Mouse (Mus musculus) bone marrow macrophage, adult 2 months (primary cell): ENCODE results near the gene Cacng8. TPM values are rescaled to one million over a fixed set of nuclear protein-coding genes. Genes with fewer than 3 reads are reported as not detected.
"Not testable (repeated sequence)": the region's sequence is repeated elsewhere in the genome, so short reads cannot be mapped to it uniquely, and the experiment has no call there.

ENCODE experiments used
- H3K27ac ChIP-seq: 2 replicates; pipeline ENCODE4 v1.5.1; 2012; ENCODE audit warnings: low read depth, low read length; ENCODE audit not compliant: insufficient read depth
- H3K4me1 ChIP-seq: 2 replicates; pipeline ENCODE4 v1.6.1; 2012; ENCODE audit warnings: low read length; ENCODE audit not compliant: control insufficient read depth, insufficient read depth
- H3K4me3 ChIP-seq: 2 replicates; pipeline ENCODE4 v1.5.1; 2012; ENCODE audit warnings: mild to moderate bottlenecking, low read length, moderate library complexity; ENCODE audit not compliant: insufficient read depth
- CTCF ChIP-seq: IDR thresholded peaks from 2 replicates; pipeline ENCODE4 v1.5.1; 2012; ENCODE audit warnings: low read depth, mild to moderate bottlenecking, low read length, moderate library complexity
- POLR2A ChIP-seq: IDR thresholded peaks from 2 replicates; pipeline ENCODE4 v1.6.1; 2012; ENCODE audit warnings: mild to moderate bottlenecking, low read depth, low read length, borderline replicate concordance
- polyA plus RNA-seq: library from polyadenylated mRNA; stranded (reverse); fragments of >200 nt; gene quantifications from 2 replicates; pipeline ENCODE4 v1.2.4, GENCODE M21; 2012; ENCODE audit not compliant: missing spikeins, insufficient read depth, insufficient read length

The Cacng8 gene
- polyA plus RNA-seq, 1 experiment: 0.40 TPM

DNA sequence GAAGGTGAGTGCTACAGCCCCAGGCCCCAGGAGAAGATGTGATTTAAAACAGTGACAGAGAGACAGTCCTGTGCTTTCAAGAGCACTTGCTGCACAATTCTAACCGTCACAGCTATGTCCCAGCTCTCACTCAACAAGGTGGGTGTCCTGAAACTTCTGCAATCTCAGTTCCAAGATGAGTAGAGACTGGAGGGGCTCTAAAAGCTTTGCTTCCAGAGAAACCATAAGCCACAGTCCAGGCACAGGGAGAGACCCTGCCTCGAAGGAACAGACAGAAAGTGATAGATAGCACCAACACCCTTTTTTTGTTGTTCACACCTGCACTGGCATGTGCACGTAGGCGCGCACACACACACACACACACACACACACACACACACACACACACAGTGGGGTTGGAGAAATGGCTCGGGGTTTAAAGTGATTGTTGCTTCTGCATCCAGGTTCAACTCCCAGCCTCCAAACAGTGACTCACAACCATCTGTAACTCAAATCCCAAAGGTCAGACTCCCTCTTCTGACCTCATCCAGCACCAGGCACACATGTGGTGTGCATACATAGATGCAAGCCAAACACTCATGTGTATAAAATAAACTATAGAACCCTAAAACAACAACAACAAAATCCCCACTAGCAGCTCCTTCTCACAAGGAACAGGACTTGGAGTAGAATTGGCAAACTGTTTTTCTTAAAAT lies 4.3 kb upstream of the Cacng8 start:
- Histone ChIP-seq H3K4me3 (no peak overlapping the region), H3K27ac (no peak overlapping the region), H3K4me1 (peaks cover 12% of the 10 kb centered on the region)
- TF ChIP-seq CTCF: no peak
- no peak for TF ChIP-seq POLR2A

DNA sequence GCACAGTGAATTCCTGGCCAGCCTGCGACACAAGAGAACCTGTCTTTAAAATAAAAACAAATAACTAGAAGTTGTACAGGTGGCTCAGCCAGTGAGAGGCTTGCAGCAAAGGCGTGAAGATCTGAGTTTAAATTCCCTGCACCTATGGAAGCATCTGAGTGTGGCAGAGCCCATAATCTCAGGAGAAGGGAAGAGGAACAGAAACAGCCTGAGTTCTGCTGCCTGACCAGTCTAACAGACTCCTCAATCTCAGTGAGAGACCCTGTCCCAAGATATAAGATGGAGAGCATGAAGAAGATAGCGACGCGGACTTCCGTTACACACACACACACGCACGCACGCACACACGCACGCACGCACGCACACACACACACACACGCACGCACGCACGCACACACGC lies 2.7 kb upstream of the Cacng8 start:
- H3K27ac ChIP-seq: no peak overlapping the region
- H3K4me1 ChIP-seq: peaks cover 12% of the 10 kb centered on the region
- H3K4me3 ChIP-seq: no peak overlapping the region
- TF ChIP-seq POLR2A: no peak
- no peak for TF ChIP-seq CTCF

DNA sequence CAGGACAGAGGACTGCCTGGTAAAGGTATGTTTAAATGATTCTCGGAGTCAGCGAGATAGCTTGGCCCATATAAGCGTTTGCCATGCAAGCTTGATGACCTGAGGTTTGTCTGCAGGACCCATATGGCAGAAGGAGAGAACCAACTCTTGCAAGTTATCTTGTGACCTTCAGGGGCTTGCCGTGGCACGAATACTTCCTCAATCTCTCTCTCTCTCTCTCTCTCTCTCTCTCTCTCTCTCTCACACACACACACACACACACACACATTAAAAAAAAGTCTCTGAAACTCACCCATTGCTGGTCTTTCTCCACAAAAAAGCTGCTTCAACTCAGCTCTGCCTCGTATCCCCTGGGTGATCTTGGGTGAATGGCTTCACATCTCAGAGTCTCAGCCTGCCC lies 1.6 kb upstream of the Cacng8 start:
- no peak for TF ChIP-seq POLR2A
- TF ChIP-seq CTCF: no peak
- Histone ChIP-seq H3K4me1 (peaks cover 12% of the 10 kb centered on the region), H3K27ac (no peak overlapping the region), H3K4me3 (no peak overlapping the region)

DNA sequence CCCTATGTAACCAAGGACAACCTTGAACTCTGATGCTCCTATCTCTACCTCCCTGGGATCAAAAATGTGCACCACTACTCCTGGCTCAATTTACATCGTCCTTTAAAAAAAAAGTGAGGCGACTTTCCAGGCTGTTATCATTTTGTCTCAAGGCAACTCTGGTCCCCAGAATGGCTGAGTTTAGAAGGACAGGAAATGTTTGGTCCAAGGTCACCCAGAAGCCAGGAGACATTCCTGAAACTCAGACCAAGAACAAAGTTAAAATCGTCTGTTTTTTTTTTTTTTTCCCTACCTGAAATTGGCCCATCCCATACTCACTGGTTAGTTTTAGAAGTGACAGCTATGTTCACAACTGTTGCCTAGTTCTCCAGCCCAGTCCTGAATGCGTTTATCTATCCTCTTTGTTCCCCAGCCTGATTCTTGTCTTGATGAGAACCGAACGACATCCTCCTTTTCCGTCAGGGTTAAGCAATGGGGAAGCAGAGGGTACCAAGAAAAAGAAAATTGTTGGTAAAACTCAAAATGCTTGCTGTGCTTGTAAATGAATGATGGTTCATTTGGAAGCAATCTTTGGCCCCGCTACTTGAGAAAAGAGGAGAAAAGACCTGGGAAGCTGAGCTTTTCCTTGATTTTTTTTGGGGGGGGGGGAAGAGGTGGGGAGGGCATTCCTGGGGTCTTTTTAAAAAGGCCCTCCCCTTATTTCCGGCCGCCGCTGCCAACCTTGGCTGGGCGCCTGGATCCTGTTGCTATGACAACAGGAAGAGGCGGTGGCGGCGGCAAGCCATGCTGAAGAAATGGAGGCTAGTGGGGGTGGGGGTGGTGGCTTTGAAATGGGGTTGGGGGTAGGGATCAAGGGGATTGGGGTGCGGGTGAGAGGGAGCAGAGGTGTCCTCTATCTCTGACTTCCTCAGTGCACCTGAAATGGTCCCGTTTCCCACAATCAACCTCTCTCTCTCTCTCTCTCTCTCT lies 755 bp upstream of the Cacng8 start:
- TF ChIP-seq POLR2A (no peak), CTCF (no peak)
- H3K4me1 ChIP-seq: peaks cover 12% of the 10 kb centered on the region
- no peak overlapping the region for H3K4me3 ChIP-seq
- H3K27ac ChIP-seq: no peak overlapping the region

DNA sequence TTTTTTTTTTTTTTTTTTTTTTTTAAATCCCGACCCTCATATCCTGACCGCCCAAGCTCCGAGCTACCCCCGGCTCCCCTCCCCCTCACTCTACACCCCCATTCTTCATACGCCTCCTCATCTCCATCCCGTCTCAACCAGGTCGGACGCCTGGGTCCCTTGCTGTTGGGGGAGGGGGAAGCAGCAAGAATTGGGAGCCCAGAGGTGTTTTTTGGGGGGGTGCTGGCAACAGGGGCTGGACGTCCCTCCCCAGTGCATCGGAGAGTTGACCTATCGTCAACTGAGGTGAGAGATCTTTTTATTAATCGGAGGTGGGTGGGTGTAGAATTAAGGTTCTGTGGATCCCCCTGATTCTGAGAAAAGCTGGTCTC lies 583 bp downstream of the Cacng8 start:
- peaks cover 12% of the 10 kb centered on the region for H3K4me1 ChIP-seq
- TF ChIP-seq CTCF: no peak
- no peak for TF ChIP-seq POLR2A
- H3K4me3 ChIP-seq: no peak overlapping the region
- H3K27ac ChIP-seq: no peak overlapping the region

DNA sequence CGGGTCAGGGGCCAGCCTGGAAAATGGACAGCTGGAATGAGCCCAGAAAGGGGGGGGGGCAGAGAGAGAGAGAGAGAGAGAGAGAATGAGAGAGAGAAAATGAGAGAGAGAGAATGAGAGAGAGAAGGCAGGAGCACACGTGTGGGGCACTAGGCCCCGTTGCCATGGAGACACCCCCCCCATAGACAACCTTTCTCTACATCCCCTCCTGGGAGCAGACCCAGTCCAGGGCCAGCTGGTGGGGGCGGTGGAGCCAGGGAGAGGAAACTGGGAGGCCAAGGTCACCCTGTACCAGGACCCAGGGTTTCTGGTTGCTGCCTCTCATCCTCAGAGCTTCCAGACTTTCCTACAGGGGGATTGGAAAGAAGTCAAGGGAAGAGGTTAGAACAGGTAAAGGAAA lies 1.3 kb downstream of the Cacng8 start:
- Histone ChIP-seq H3K27ac (no peak overlapping the region), H3K4me3 (no peak overlapping the region), H3K4me1 (peaks cover 12% of the 10 kb centered on the region)
- TF ChIP-seq CTCF (no peak), POLR2A (no peak)

DNA sequence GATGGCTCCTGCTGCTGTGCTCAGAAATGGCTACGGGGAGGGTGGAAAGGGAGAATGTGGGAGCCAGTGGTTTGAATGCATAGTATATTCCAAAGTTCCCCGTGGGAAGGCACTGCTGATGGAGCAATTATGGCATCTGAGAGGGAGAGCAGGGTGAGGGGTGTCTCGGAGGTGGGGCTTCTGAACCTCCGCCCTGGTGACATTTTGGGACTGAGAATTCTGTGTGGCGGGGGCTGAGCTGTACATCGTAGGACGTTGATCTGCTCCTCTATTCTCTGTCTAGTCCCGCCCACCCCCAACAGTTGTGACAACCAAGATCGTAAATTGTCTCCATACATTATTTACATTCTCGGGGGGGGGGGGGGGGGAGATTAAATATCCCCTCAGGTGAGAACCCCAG lies 6.9 kb downstream of the Cacng8 start:
- no peak overlapping the region for H3K4me3 ChIP-seq
- peaks cover 16% of the 10 kb centered on the region for H3K4me1 ChIP-seq
- TF ChIP-seq CTCF: no peak
- no peak for TF ChIP-seq POLR2A
- H3K27ac ChIP-seq: no peak overlapping the region

DNA sequence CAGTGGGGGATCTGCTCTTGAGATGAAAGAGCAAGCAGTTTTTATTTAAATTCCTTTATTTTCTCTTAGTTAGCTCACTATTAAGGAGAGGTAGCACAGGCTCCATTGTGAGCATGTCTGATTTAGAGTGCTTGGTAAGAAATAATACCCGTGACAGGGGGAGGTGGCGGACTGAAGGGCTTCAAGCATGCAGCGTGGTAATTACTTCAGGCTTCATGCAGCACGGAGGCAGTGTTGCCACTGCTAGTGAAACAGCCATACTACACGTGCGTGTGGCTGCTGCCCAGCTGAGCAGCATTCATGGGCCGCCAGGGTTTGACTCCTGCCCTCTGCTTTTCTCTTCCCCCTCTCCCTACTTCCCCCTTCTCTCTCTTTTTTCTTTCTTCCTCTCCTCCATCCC lies 7.3 kb downstream of the Cacng8 start:
- no peak overlapping the region for H3K27ac ChIP-seq
- TF ChIP-seq POLR2A (no peak), CTCF (no peak)
- no peak overlapping the region for H3K4me3 ChIP-seq
- peaks cover 16% of the 10 kb centered on the region for H3K4me1 ChIP-seq

DNA sequence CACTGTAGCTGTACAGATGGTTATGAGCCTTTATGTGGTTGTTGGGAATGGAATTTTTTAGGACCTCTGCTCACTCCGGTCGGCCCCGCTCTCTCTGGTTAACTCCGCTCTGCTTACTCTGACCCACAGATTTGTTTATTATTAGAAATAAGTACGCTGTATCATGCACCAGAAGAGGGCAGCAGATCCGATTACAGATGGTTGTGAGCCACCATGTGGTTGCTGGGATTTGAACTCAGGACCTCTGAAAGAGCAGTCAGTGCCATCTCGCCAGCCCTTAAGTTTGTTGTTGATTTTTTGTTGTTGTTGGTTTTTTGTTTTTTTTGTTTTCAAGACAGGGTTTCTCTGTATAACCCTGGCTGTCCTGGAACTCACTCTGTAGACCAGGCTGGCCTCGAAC lies 7.9 kb downstream of the Cacng8 start:
- H3K27ac ChIP-seq: not testable (repeated sequence)
- peaks cover 16% of the 10 kb centered on the region for H3K4me1 ChIP-seq

DNA sequence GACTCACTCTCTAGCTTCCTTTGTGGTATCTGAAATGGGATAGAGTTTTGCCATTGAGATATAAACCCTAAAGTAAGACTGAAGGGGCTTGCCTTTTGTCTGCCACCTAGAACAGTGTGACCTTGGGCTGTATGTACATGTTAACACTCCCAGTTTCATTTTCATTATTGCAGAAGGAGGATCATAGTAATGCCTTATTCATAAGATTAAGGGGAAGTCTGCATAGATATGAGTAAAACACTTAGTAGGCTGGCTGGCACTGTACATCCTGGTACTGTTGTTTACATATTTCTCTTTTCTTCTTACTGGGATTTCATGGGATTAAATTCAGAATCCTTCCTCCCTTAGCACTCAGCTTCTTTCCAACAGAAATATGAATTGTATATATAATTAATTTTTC lies 9.5 kb downstream of the Cacng8 start:
- Histone ChIP-seq H3K4me1 (peaks cover 16% of the 10 kb centered on the region), H3K27ac (peak overlapping the region; percentile 50; the same call in 1 of the 2 replicates), H3K4me3 (no peak overlapping the region)
- no peak for TF ChIP-seq CTCF
- TF ChIP-seq POLR2A: no peak

More for the DNA sequence above, 7.9 kb downstream of the Cacng8 start:
- not testable (repeated sequence) for H3K4me3 ChIP-seq
